Mouse (Mus musculus) 3T3-L1 (cell line): Measurements from ENCODE around the gene Slc22a12.

Experiments
- DNase-seq: peaks from one replicate; pipeline ENCODE4 v3.0.0-alpha.2; 2015; ENCODE audit warnings: low read depth, low spot score

The Slc22a12 gene

GRCm38 (mm10) chr19:6516153-6516552 lies 26.7 kb downstream of the Slc22a12 start:
- DNase-seq: no peak

DNA sequence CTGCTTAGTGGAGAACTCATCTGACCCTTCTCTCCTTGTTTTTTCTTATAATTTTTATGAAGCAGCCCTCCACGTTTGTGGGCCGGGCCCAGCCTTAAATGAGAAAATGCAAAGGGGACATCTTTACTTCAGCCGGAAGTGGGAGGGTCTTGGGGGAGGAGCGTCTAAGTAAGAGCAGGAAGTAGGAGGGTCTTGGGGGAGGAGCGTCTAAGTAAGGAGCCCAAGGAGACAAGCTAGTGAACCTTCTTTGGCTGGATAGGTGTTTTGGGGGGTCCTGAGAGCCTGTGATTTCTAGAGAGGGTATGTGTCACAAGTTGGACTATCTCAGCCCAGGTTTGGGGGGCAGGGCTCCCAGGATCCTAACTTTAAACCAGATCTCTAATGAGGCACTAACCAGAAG lies 27.4 kb downstream of the Slc22a12 start:
- DNase-seq: no peak

DNA sequence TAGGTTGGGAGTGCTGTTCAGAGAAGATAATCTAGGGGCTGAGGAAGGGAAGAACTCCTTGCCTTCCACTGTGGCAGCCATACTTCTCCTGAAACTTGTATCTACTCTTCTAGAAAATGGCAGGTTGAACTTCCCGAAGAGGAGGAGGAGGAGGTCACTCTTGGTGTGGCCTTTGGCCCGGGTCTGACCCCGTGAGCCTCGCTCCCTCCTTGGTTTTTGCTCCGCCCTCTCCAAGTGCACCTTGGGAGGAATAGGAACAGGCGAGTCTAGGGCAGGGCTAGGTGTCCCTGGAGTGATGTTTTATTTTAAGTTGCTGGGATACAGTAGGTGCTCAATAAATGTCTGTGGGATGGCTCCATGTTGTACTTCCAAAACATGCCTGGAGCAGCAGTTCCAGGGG lies 27.9 kb downstream of the Slc22a12 start:
- DNase-seq: no peak

DNA sequence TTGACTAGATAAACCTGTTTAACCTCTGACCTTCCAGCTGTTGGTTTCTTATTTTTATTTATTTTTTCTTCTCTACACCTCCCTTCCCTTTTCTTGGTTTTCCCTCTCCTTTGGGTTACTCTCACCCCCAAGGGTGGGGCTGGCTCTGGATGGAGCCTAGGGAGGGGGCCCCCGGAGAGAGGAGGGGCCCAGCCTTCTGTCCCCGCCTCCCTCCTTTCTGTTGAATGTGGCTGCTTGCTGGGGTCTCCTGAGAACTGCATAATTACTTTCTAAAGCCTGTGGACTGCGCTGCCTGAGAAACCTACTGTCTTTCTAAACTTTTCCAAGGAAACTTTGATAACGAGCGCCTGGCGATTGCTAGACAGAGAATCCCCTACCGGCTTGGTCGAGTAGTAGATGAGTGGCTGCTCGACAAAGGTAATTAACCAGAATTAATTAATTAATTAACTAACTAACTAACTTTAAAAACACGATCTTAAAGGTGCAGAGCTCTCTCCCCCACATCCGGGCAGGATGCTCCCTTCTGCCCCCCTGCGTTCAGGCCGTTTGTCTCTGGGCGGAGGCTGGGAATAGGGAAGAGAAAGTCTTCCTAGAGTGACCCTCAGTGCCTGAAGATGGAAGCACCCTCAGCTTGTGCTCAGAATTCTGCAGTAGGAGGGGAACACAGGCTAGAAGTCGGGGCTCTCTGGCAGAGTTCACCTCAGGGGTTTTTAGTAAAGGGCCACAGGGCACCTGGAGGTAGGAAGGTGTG lies 29.3 kb downstream of the Slc22a12 start:
- DNase-seq: no peak

GRCm38 (mm10) chr19:6510546-6510945 lies 32.3 kb downstream of the Slc22a12 start:
- no peak for DNase-seq

DNA sequence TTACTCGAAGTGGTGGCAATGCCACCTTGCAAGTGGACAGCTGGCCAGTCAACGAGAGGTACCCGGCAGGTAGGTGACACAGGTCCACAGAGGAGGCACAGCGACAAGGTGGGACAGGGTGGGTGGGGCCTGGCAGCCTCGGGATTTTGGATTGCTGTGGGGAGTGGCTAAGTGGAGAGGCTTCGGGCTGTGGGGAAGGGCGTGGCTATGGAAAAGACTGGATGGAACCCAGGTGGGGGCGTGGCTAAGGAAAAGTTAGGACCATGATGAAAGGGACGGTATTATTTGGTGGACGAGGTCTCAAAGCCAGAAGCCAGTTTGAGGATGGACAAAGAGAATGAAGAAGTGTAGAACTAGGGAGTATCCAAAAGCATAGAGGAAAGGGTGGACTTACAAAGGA lies 33.0 kb downstream of the Slc22a12 start:
- DNase-seq: no peak

DNA sequence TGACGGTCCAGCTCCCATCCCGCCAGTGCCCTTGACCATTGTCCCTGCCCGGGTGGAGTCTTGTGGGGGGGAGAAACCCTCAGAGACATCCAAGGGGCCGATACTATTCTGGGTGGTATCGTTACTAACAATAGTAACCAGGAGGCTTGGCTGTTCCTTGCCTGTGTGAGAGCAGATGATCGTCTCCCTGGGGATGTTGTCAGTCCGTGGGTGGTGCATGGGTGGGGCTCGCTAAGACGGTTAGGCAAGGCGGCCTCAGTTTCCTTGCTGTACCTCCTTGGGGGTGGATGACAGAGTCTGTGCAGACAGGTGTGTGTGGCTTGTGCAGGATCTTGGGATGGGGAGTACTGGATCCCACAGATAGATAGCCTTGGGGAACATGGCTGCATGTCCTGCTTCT lies 35.4 kb downstream of the Slc22a12 start:
- DNase-seq: no peak

- DNase-seq: no peak
These were observed 38.2 kb downstream of the Slc22a12 start for GRCm38 (mm10) chr19:6504656-6505045.

GRCm38 (mm10) chr19:6503926-6504655 lies 38.7 kb downstream of the Slc22a12 start:
- DNase-seq: peak; percentile 92

GRCm38 (mm10) chr19:6502543-6503319 lies 40.1 kb downstream of the Slc22a12 start:
- DNase-seq: peak; percentile 86

DNA sequence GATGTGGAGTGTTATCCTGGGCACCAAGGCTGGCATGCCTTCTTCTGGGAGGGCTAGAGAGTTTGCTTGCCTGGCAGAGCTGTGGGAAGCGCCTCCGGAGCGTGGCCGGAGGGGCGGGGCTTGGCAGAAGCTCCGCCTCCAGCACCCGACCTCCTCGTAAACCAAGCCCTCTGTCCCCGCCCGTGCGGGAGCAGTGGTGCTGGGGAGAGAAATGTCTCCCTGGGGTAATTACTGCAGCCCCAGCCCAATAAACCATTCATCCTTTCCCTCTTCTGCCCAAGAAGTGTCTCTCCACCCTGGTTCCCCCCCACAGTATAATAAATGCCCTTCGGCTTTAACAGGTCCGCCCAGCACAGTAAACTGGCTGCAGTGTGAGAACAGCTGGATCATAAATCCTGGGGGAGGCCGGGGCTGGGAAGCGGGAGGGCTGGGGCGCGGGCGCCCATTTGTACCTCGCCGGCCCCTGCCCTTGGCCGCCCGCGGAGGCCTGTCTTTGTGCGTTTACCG lies 40.7 kb downstream of the Slc22a12 start:
- DNase-seq: no peak

GRCm38 (mm10) chr19:6500636-6501025 lies 42.2 kb downstream of the Slc22a12 start:
- no peak for DNase-seq

DNA sequence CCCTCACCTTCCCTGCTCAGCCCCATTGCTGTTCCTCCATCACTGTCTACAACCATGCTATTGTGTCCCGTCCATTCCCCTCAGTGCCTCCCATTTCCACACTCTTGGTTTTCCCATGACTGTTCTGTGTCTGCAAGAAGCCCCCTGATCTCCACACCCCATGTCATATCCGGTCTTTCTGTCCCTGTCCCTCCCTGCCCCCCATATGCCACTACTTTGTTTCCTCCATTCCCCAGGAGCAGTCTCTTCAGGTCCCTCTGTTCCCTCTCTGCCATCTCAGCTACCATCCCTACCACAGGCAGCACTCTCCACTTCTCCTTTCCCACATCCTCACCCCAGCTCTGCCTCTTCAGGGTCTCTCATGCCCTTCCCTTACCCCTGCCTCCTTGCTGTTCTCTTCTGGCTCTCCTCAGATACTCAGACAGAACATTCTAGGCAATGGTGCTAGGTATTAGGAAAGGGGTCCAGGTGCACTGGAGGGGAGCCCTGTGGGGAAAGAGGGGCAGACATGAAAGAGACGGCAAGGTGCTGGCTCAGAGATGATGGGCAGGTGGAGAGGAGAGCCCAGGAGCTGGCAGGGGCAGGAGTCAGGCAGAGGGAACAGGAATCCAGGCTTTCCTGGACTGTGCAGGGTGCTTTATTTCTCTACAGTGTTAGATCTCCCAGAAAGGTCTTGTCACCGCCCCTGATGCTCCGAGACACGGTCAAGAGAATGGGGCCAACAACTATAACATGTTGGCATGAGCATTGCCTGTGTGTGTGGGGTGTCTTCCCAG lies 42.8 kb downstream of the Slc22a12 start:
- no peak for DNase-seq

DNA sequence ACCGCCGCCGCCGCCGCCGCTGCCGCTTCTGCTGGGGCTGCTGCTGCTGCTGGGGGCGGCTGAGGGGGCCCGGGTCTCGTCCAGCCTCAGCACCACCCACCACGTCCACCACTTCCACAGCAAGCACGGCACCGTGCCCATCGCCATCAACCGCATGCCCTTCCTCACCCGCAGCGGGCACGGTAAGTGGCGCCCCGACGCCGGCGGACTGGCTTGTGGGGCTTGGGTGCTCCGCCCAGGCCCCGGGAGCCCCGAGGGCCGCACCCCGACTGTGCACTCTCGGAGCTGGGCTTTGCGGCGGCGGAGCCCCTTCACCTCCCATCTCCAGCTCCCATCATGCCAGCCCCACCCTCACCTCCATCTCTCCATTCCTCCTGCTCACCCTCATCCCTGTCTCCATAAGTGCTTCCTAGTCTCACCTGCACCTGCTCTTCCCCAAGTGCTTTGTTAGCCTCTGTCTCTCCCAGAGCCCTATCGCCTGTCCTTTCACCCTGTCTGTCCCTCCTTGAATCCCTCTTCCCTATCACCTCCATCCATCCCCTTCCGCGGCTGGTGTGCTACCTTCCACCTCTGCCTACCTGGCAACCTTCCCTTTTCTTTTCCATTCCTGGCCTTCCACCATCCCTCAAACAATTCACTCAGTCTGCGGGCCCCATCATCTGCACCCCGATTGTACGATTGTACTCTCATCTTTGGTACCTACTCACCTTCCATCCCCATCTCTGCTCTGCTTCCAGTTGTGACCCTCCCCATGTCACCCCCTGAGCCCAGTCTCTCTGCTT lies 44.3 kb downstream of the Slc22a12 start:
- DNase-seq: no peak

GRCm38 (mm10) chr19:6497803-6498202 lies 45.0 kb downstream of the Slc22a12 start:
- DNase-seq: no peak

GRCm38 (mm10) chr19:6497150-6497801 lies 45.6 kb downstream of the Slc22a12 start:
- DNase-seq: no peak

DNA sequence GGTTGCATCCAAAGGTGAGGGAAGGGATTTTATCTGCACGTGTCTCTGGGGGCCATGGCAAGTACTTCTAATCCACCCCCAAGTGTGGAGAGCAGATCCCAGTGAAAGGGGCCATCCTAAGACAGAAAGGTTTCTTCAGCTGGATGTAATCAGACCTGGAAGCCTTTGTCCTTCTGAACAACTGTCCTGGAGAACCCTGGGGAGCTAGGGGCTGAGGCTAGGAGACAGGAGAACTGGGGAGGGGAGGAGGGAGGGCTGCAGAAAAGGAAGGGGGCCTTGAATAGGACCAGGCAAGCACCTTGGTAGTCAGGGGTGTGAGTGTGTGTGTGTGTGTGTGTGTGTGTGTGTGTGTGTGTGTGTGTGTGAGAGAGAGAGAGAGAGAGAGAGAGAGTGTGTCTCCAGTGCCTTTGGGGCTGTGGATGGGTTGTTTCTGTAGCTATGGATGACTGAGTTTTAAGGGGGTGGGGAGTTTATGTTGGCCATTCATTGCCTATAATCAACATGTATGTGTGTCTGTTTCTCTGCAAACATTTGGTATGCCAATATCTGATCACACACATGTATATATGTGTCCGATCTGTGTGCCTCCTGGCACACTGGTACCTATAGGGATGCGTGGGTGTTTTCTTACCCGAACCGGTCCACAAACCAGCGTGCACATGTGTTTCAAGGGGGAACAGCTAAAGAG lies 46.2 kb downstream of the Slc22a12 start:
- DNase-seq: no peak

DNA sequence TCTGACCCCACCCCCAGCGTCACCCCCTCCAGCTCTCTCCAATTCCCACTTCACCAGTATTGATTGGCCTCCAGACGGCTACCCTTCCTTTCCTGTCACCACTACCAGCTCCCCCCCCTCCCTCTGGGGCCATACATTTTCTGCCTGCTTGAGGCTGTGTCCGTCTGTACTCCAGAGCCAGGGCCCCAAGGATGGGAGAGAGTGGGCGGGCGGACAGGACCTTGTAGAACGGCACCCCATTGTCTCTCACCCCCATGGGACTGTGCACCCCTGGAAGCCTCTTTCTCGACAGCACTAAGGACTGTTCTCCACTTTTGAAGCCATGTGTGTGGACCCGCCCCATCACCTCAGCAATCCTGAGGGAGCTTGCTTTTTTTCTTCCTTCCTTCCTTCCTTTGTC lies 47.1 kb downstream of the Slc22a12 start:
- DNase-seq: no peak

DNA sequence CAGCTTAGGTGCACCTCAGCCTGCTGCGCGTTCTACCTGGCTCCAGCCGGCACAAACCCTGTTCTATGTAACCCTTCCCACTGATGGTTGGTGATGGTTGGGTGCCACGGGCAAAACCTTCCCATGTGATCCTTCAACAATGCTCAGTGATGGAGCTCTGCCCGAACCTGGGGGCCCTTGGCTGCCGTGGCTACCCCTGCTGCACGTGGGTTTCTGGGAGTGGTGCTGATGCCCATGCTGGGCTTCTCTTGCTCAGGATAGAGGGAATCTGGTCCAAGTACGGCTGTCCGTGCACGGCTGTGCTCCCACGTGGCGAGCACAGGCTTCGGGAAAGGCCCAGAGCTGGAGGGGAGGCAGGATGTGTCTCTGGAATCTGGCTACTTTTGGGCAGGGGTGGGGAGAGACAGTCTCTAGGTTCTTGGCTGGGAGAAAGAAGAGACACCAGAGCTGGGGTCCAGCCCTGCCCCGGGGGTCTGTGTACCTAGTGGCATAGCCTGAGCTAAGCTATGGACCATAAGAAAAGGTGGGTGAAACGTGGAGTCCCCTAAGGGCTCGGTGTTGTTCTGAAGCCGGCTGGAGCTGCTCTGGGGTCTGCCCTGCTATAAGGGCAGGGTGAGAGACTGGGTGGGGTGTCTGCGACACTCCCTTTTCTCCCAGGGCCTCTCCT lies 48.2 kb downstream of the Slc22a12 start:
- no peak for DNase-seq
